Comparison of ENCODE assay signal across 13 mouse cellular contexts in genomic region chr7:3844951-3845350, GRCm38 (mm10). TPM values are rescaled to one million over a fixed set of nuclear protein-coding genes. Genes with fewer than 3 reads are reported as not detected.
"Had no signal": no experiment of that assay in that cellular context is flagged by ENCODE, and none has a peak within 500 bp of the region (broad histone marks: within the 10 kb centered on the region; RNA-seq: fewer than 3 reads in every experiment).

TSS of gene Pira2 (minus strand) at chr7:3845051.

RNA-seq across cellular contexts. Expression of gene Pira2, which starts in this region (rescaled TPM):
- total RNA-seq: forebrain, postnatal 0 days; gastrocnemius, adult 2 months; gastrocnemius, adult 8-10 months had no signal
- polyA plus RNA-seq: cortical plate, adult 2 months; erythroblast, embryonic 14.5 days; forebrain, embryonic 10.5 days; forebrain, embryonic 11.5 days; forebrain, embryonic 12.5 days; forebrain, embryonic 13.5 days; forebrain, embryonic 14.5 days; forebrain, embryonic 15.5 days; forebrain, embryonic 16.5 days; forebrain, postnatal 0 days; frontal cortex, adult 2 months had no signal
